Mouse (Mus musculus): Measurements from ENCODE around the gene Ptgds. TPM values are rescaled to one million over a fixed set of nuclear protein-coding genes. Genes with fewer than 3 reads are reported as not detected.
A peak's percentile ranks its signal among the peaks of the same experiment; 100 is the strongest.

Gene Ptgds
- polyA plus RNA-seq, 1 experiment from 2014 or later, result 6.1 TPM

DNA sequence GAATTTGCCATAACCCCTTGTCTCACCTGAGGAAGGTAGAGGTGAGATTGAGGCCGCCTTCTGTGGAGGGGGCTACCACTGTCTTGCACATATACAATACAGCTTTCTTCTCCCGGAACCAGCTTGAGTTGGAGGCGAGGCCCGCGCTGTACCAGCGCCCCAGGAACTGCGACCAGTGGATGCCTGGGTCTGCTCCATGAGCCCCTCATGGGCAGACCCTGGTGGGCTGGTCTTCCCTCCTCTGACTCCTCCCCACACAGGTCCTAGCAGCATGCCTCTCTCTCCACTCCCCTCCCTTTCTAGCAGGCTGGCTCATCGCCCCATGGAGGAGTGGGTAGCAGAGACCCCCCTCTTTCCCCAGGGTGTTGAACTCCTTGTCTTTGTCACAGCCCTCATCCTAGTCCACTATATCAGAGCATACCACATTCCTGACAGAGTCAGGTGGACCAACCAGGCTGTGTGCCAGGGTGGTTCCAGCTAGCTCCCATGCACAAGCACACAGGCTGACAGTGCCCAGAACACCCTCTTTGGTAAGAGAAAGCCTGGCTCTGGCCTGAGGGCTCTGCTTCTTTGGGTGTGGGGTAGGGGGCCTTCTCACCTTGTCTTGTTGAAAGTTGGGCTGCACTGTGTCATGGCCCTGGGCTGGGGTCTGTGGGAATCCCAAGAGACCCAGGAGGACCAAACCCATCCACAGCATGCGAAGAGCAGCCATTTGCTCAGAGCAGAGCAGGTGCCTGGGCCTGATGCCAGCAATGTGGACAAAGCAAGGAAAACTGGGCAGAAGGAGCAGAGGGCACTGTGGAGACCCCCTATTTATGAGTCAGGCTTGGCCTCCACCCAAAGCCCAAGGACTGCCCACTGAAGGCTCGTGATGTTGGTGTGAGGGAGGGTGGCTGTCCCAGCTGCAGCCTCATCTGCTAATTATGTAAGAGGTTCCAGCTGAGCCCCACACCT lies 607 bp downstream of the Ptgds start:
- Histone ChIP-seq H3K4me1 (ENCODE audit: insufficient read depth, low read depth, low read length) (no peaks in the 10 kb centered on the region), H3K4me2 (replicated peaks; ENCODE audit: low read depth, low read length) (no peak overlapping the region), H3K27me3 (replicated peaks; ENCODE audit: insufficient read depth, low read length) (no peaks in the 10 kb centered on the region), H3K9ac (replicated peaks; ENCODE audit: low read depth) (no peak overlapping the region), H3K36me3 (ENCODE audit: insufficient read depth, low read length) (no peaks in the 10 kb centered on the region), H3K4me3 (ENCODE audit: low read depth, low read length) (no peak overlapping the region), H3K9me3 (ENCODE audit: low read length) (no peaks in the 10 kb centered on the region), H3K27ac (ENCODE audit: low read length) (no peak overlapping the region)
- peak; percentile 67 for ATAC-seq
- WGBS, result 63% methylated on average over 10 of the region's 10 CpGs
- TF ChIP-seq CTCF (IDR thresholded peaks at IDR 0.05) (no peak), EP300 (IDR thresholded peaks at IDR 0.05) (no peak)
- DNase-seq (ENCODE audit: low spot score), result peak; percentile 27

DNA sequence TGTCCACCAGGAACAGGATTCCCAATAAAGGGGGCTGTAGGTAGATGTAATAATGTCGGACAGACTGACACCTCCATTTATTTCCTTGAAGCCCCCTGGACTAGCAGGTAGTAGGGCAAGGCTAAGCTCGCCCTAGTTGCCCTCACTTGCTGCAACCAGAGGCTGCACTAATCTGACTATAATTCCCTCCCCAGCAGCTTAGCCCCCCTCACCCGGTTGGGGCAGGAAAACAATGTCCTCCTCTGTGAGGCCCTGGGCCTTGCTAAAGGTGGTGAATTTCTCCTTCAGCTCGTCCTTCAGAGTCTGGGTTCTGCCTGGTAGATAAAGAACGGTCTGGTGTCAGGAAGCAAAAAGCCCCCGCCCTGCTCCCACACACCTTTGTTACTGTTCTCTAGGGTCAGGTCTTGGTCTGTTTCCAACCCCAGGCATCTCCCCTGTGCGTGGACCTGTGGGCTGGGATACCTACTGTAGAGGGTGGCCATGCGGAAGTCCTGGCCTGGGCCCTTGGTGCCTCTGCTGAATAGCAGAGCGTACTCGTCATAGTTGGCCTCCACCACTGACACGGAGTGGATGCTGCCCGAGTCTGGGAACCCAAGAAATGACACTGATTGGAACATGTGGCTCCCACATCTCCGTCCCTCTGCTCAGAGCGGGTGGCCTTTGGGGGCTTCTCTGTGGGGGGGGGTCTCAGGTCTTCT lies 2.1 kb downstream of the Ptgds start:
- Histone ChIP-seq H3K27me3 (replicated peaks; ENCODE audit: insufficient read depth, low read length) (no peaks in the 10 kb centered on the region), H3K27ac (ENCODE audit: low read length) (no peak overlapping the region), H3K4me3 (ENCODE audit: low read depth, low read length) (no peak overlapping the region), H3K4me1 (ENCODE audit: insufficient read depth, low read depth, low read length) (no peaks in the 10 kb centered on the region), H3K4me2 (replicated peaks; ENCODE audit: low read depth, low read length) (no peak overlapping the region), H3K9ac (replicated peaks; ENCODE audit: low read depth) (no peak overlapping the region), H3K9me3 (ENCODE audit: low read length) (no peaks in the 10 kb centered on the region), H3K36me3 (ENCODE audit: insufficient read depth, low read length) (no peaks in the 10 kb centered on the region)
- DNase-seq (ENCODE audit: low spot score) (no peak), ATAC-seq (no peak)
- TF ChIP-seq EP300 (IDR thresholded peaks at IDR 0.05) (no peak), CTCF (IDR thresholded peaks at IDR 0.05) (no peak)
- 72% methylated on average over 14 of the region's 14 CpGs for WGBS

DNA sequence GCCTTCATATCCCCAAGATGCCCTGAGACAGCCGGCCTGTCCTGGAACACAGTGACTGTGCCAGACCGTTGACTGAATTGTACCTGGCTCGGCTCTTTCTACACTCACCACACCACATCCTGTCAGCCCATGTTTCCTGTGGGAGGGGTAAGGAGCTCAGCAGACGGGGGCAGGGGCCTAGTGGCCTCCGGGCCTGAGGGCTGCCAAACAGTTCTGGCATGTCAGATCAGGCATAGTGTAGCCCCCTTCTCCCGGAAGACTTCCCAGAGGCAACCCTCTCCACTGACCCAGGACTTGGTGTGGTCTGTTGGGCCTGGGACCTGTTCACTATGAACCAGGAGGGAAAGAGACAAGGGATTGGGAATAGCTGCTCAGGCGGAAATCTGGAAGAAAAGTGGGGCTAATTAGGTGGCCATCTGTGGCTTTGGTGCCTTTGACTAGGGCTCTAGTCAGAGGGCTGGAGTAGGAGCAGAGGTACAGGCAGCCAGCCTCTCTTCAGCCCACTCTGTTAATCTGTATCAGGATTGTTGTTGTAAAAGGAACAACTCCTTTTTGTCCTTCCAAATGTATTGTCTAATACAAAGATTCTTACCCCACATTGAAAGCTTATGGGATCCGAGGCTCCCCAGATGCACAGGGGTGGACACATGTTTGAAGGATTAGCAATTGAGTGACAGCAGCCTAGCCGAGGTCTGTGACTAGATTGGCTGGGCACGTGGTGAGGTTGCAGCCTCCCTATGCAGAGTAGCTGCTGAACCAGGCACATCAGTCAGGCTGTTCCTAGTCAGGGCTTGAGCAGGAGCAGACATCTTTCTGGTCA lies 3.8 kb downstream of the Ptgds start:
- DNase-seq (ENCODE audit: low spot score), result no peak
- no peak for ATAC-seq
- H3K4me2 ChIP-seq (replicated peaks; ENCODE audit: low read depth, low read length), result no peak overlapping the region
- H3K4me1 ChIP-seq (ENCODE audit: insufficient read depth, low read depth, low read length), result no peaks in the 10 kb centered on the region
- H3K9ac ChIP-seq (replicated peaks; ENCODE audit: low read depth), result no peak overlapping the region
- no peaks in the 10 kb centered on the region for H3K36me3 ChIP-seq (ENCODE audit: insufficient read depth, low read length)
- no peak overlapping the region for H3K4me3 ChIP-seq (ENCODE audit: low read depth, low read length)
- TF ChIP-seq EP300 (IDR thresholded peaks at IDR 0.05) (no peak), CTCF (IDR thresholded peaks at IDR 0.05) (no peak)
- H3K27ac ChIP-seq (ENCODE audit: low read length), result no peak overlapping the region
- WGBS, result 44% methylated on average over 10 of the region's 10 CpGs
- no peaks in the 10 kb centered on the region for H3K27me3 ChIP-seq (replicated peaks; ENCODE audit: insufficient read depth, low read length)
- no peaks in the 10 kb centered on the region for H3K9me3 ChIP-seq (ENCODE audit: low read length)

DNA sequence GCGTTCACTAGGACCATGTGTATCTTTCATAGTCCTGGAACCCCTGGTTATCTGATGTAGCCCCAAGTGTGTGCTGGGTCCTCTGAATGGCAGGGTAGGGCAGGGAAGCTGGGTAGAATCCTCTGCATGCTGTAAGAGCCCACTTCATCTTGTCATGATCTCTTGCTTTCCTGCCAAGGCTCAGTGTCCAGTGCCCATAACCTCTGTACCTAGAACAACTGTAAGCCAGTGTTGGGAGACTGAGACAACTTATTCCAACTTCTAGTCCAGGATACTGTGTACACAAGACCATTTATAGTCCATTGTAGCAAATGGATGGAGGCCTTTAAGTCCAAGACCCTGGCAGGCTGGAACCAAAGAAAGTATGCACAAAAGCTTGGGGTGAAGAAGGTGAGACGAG lies 4.6 kb downstream of the Ptgds start:
- H3K4me2 ChIP-seq (replicated peaks; ENCODE audit: low read depth, low read length), result no peak overlapping the region
- no peak overlapping the region for H3K4me3 ChIP-seq (ENCODE audit: low read depth, low read length)
- ATAC-seq (no peak), DNase-seq (ENCODE audit: low spot score) (no peak)
- WGBS, result 66% methylated on average over 2 of the region's 2 CpGs
- no peaks in the 10 kb centered on the region for H3K27me3 ChIP-seq (replicated peaks; ENCODE audit: insufficient read depth, low read length)
- no peaks in the 10 kb centered on the region for H3K9me3 ChIP-seq (ENCODE audit: low read length)
- no peak for TF ChIP-seq CTCF (IDR thresholded peaks at IDR 0.05)
- TF ChIP-seq EP300 (IDR thresholded peaks at IDR 0.05), result no peak
- no peak overlapping the region for H3K9ac ChIP-seq (replicated peaks; ENCODE audit: low read depth)
- H3K36me3 ChIP-seq (ENCODE audit: insufficient read depth, low read length), result no peaks in the 10 kb centered on the region
- H3K4me1 ChIP-seq (ENCODE audit: insufficient read depth, low read depth, low read length), result peaks cover under 1% of the 10 kb centered on the region; the same call in 1 of the 2 replicates
- no peak overlapping the region for H3K27ac ChIP-seq (ENCODE audit: low read length)

DNA sequence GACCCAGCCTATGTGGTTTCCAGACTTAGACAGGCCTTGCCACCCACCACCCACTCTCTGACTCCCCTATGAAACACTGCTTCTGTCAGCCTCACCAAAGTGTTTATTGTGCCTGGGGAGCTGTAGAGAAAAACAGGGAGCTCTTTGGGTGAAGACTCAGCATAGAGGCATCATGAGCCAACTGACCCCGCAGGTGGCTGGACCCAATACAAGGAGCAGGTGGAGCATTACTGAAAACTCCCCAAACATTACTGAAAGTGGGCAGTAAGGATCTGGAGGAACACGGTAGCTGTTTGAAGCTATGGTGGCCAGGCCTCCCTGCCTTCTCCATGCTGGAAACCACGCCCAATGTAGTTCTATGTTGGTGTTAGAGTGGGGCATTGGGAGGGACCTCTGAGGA lies 6.2 kb downstream of the Ptgds start:
- H3K27ac ChIP-seq (ENCODE audit: low read length), result no peak overlapping the region
- no peak for ATAC-seq
- no peaks in the 10 kb centered on the region for H3K36me3 ChIP-seq (ENCODE audit: insufficient read depth, low read length)
- no peak overlapping the region for H3K4me3 ChIP-seq (ENCODE audit: low read depth, low read length)
- DNase-seq (ENCODE audit: low spot score), result no peak
- no peak overlapping the region for H3K4me2 ChIP-seq (replicated peaks; ENCODE audit: low read depth, low read length)
- no peak for TF ChIP-seq EP300 (IDR thresholded peaks at IDR 0.05)
- peaks cover 8% of the 10 kb centered on the region; the same call in 1 of the 2 replicates for H3K4me1 ChIP-seq (ENCODE audit: insufficient read depth, low read depth, low read length)
- WGBS, result 77% methylated on average over 3 of the region's 3 CpGs
- H3K9me3 ChIP-seq (ENCODE audit: low read length), result no peaks in the 10 kb centered on the region
- H3K9ac ChIP-seq (replicated peaks; ENCODE audit: low read depth), result no peak overlapping the region
- H3K27me3 ChIP-seq (replicated peaks; ENCODE audit: insufficient read depth, low read length), result no peaks in the 10 kb centered on the region

DNA sequence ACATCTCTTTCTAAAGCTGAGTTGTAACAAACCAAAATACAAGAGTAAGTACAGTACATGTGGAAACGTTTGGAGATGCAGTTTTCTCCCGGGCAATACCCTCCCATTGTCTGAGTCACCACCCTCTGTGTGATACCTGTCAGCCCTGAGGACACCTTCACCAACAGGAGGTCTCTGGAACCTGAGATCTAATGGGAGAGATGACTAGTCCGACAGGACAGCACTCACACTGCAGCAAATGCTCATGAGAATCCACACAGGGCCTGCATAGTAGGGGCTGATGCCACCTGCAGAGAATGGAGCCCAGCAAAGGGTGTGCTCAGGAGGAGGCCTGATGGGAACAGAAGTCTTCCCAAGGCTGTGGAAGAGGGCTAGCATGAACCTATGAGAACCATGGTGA lies 8.4 kb downstream of the Ptgds start:
- Histone ChIP-seq H3K4me1 (ENCODE audit: insufficient read depth, low read depth, low read length) (peaks cover 8% of the 10 kb centered on the region; the same call in 1 of the 2 replicates), H3K9ac (replicated peaks; ENCODE audit: low read depth) (no peak overlapping the region), H3K4me3 (ENCODE audit: low read depth, low read length) (peak overlapping the region; percentile 68), H3K9me3 (ENCODE audit: low read length) (no peaks in the 10 kb centered on the region), H3K27me3 (replicated peaks; ENCODE audit: insufficient read depth, low read length) (no peaks in the 10 kb centered on the region), H3K4me2 (replicated peaks; ENCODE audit: low read depth, low read length) (peak overlapping the region; percentile 76), H3K27ac (ENCODE audit: low read length) (peak overlapping the region; percentile 71), H3K36me3 (ENCODE audit: insufficient read depth, low read length) (no peaks in the 10 kb centered on the region)
- WGBS, result 13% methylated on average over 3 of the region's 3 CpGs
- no peak for ATAC-seq
- TF ChIP-seq CTCF (IDR thresholded peaks at IDR 0.05), result no peak
- TF ChIP-seq EP300 (IDR thresholded peaks at IDR 0.05), result no peak
- DNase-seq (ENCODE audit: low spot score), result no peak

All from lung, postnatal 0 days (tissue).